ENCODE assay signal across 30 mouse cellular contexts in genomic region chr4:114645341-114645740, GRCm38 (mm10).
"Had no signal": no experiment of that assay in that cellular context is flagged by ENCODE, and none has a peak within 500 bp of the region (broad histone marks: within the 10 kb centered on the region; RNA-seq: fewer than 3 reads in every experiment).

No protein-coding gene starts in this region.

- H3K4me3 ChIP-seq: limb, embryonic 10.5 days; limb, embryonic 12.5 days; limb, embryonic 13.5 days; limb, embryonic 15.5 days; liver, embryonic 12.5 days; liver, embryonic 13.5 days; liver, embryonic 15.5 days; lung, embryonic 15.5 days; megakaryocyte, embryonic 14.5 days; midbrain, embryonic 10.5 days; midbrain, embryonic 12.5 days; midbrain, embryonic 13.5 days; midbrain, embryonic 15.5 days; myocyte; neural tube, embryonic 12.5 days had no signal

- H3K27ac ChIP-seq: limb, embryonic 10.5 days; limb, embryonic 12.5 days; limb, embryonic 13.5 days; limb, embryonic 15.5 days; liver, embryonic 12.5 days; liver, embryonic 13.5 days; liver, embryonic 14.5 days; liver, embryonic 15.5 days; lung, embryonic 15.5 days; macrophage; midbrain, embryonic 10.5 days; midbrain, embryonic 12.5 days; midbrain, embryonic 13.5 days; midbrain, embryonic 15.5 days; neural tube, embryonic 12.5 days had no signal

- ATAC-seq: liver, embryonic 12.5 days; liver, postnatal 0 days; lung, postnatal 0 days; midbrain, embryonic 13.5 days; midbrain, embryonic 15.5 days; midbrain, embryonic 16.5 days had no signal

- H3K9me3 ChIP-seq: limb, embryonic 10.5 days; limb, embryonic 12.5 days; limb, embryonic 13.5 days; limb, embryonic 15.5 days; liver, embryonic 12.5 days; liver, embryonic 13.5 days; liver, embryonic 15.5 days; lung, embryonic 15.5 days; megakaryocyte, embryonic 14.5 days; midbrain, embryonic 10.5 days; midbrain, embryonic 12.5 days; midbrain, embryonic 13.5 days; midbrain, embryonic 15.5 days; neural tube, embryonic 12.5 days had no signal

- H3K4me2 ChIP-seq: limb, embryonic 12.5 days; limb, embryonic 13.5 days; limb, embryonic 15.5 days; liver, embryonic 11.5 days; liver, embryonic 12.5 days; liver, embryonic 13.5 days; liver, embryonic 15.5 days; lung, embryonic 14.5 days; lung, embryonic 15.5 days; midbrain, embryonic 12.5 days; midbrain, embryonic 13.5 days; midbrain, embryonic 15.5 days; neural tube, embryonic 12.5 days had no signal

- H3K9ac ChIP-seq: limb, embryonic 12.5 days; limb, embryonic 13.5 days; limb, embryonic 15.5 days; liver, embryonic 12.5 days; liver, embryonic 13.5 days; liver, embryonic 14.5 days; liver, embryonic 15.5 days; liver, postnatal 0 days; lung, embryonic 14.5 days; lung, embryonic 15.5 days; midbrain, embryonic 12.5 days; midbrain, embryonic 13.5 days; midbrain, embryonic 15.5 days; neural tube, embryonic 12.5 days had no signal

- H3K4me1 ChIP-seq: liver, embryonic 15.5 days had no signal

- H3K36me3 ChIP-seq: limb, embryonic 10.5 days; limb, embryonic 12.5 days; limb, embryonic 13.5 days; limb, embryonic 15.5 days; liver, embryonic 12.5 days; liver, embryonic 13.5 days; liver, embryonic 15.5 days; lung, embryonic 15.5 days; midbrain, embryonic 10.5 days; midbrain, embryonic 12.5 days; midbrain, embryonic 13.5 days; midbrain, embryonic 15.5 days; neural tube, embryonic 12.5 days had no signal

- DNase-seq: left cerebral cortex, postnatal 4 days; liver; liver, embryonic 13.5 days; liver, postnatal 0 days; lung, adult 18-20 months; lung, adult 2 months; lung, embryonic 14.5 days; lung, postnatal 10 days; lung, postnatal 14 days; lung, postnatal 36 days; midbrain, embryonic 14.5 days had no signal
